Mouse (Mus musculus) hindbrain, embryonic 16.5 days (tissue): ENCODE measurements around the gene Btbd6. TPM values are rescaled to one million over a fixed set of nuclear protein-coding genes. Genes with fewer than 3 reads are reported as not detected.
A peak's percentile ranks its signal among the peaks of the same experiment; 100 is the strongest.

ENCODE experiments used
- ATAC-seq: fragments of 200-750 bp; cut with Nextera tagmentation; 2 replicates; pipeline ENCODE4 v1.8.0; 2017; ENCODE audit warnings: moderate TSS enrichment, moderate library complexity
- H3K27ac ChIP-seq: fragments of 300-500 bp; sonication (generic); 2 replicates; pipeline ENCODE4 v1.5.1; 2014; ENCODE audit warnings: low read depth, mild to moderate bottlenecking, control low read depth, low read length, moderate library complexity
- H3K27me3 ChIP-seq: fragments of 300-500 bp; sonication (generic); replicated peaks from 2 replicates; pipeline ENCODE4 v1.6.1; 2014; ENCODE audit warnings: low read length; ENCODE audit not compliant: control insufficient read depth, insufficient read depth
- H3K36me3 ChIP-seq: fragments of 300-500 bp; sonication (generic); 2 replicates; pipeline ENCODE4 v1.6.1; 2014; ENCODE audit warnings: mild to moderate bottlenecking, low read length, moderate library complexity, mixed read lengths; ENCODE audit not compliant: control insufficient read depth, insufficient read depth
- H3K4me1 ChIP-seq: fragments of 300-500 bp; sonication (generic); 2 replicates; pipeline ENCODE4 v1.6.1; 2014; ENCODE audit warnings: low read depth, low read length; ENCODE audit not compliant: control insufficient read depth, insufficient read depth
- H3K4me2 ChIP-seq: fragments of 300-500 bp; sonication (generic); 2 replicates; pipeline ENCODE4 v1.6.1; 2014; ENCODE audit warnings: mild to moderate bottlenecking, low read length, control low read depth, moderate library complexity
- H3K4me3 ChIP-seq: fragments of 300-500 bp; sonication (generic); 2 replicates; pipeline ENCODE4 v1.5.1; 2014; ENCODE audit warnings: mild to moderate bottlenecking, low read length, control low read depth, moderate library complexity
- H3K9ac ChIP-seq: fragments of 300-500 bp; sonication (generic); 2 replicates; pipeline ENCODE4 v1.6.1; 2014; ENCODE audit warnings: low read depth, mild to moderate bottlenecking, control low read depth, low read length, moderate library complexity
- H3K9me3 ChIP-seq: fragments of 300-500 bp; sonication (generic); 2 replicates; pipeline ENCODE4 v1.6.1; 2014; ENCODE audit warnings: mild to moderate bottlenecking, low read length, moderate library complexity; ENCODE audit not compliant: control insufficient read depth
- WGBS: fragments of 180-500 bp; shearing (Covaris S2); extraction: QIAGEN DNeasy Blood & Tissue Kit; methylation state at CpG from one replicate; pipeline ENCODE4 v1.1.7; 2014; 5-methylcytosine and 5-hydroxymethylcytosine counted together
- polyA plus RNA-seq: library from polyadenylated mRNA; unstranded; fragments of >200 nt; fragmentation: Nextera tagmentation; extraction: Ambion mirVana; gene quantifications from 2 replicates; pipeline ENCODE4 v1.2.1, GENCODE M21; 2015

The Btbd6 gene
- polyA plus RNA-seq, 1 experiment from 2014 or later = 55.8 TPM

GRCm38 (mm10) chr12:112940238-112940637 lies 36.0 kb upstream of the Btbd6 start:
- no peak overlapping the region for H3K27ac ChIP-seq
- ATAC-seq = no peak
- H3K36me3 ChIP-seq = no peaks in the 10 kb centered on the region
- no peaks in the 10 kb centered on the region for H3K9me3 ChIP-seq
- WGBS = 77% methylated on average over 4 of the region's 4 CpGs
- H3K4me2 ChIP-seq = no peak overlapping the region
- H3K27me3 ChIP-seq = no peaks in the 10 kb centered on the region
- H3K4me3 ChIP-seq = no peak overlapping the region
- H3K9ac ChIP-seq = no peak overlapping the region
- peaks cover 12% of the 10 kb centered on the region for H3K4me1 ChIP-seq

GRCm38 (mm10) chr12:112940710-112941109 lies 35.6 kb upstream of the Btbd6 start:
- no peak for ATAC-seq
- Histone ChIP-seq H3K27ac (0 out of 2 replicates have a peak overlapping the region, but pooled peaks have one; percentile 24), H3K4me3 (no peak overlapping the region), H3K4me1 (peaks cover 12% of the 10 kb centered on the region), H3K9ac (no peak overlapping the region), H3K9me3 (no peaks in the 10 kb centered on the region), H3K4me2 (no peak overlapping the region; the same call in 1 of the 2 replicates), H3K27me3 (no peaks in the 10 kb centered on the region), H3K36me3 (no peaks in the 10 kb centered on the region)
- WGBS = 74% methylated on average over 9 of the region's 9 CpGs

- peak overlapping the region; percentile 80; the same call in 1 of the 2 replicates for H3K27ac ChIP-seq
- H3K4me2 ChIP-seq = peak overlapping the region; percentile 81
- peak overlapping the region; percentile 84 for H3K9ac ChIP-seq
- H3K36me3 ChIP-seq = no peaks in the 10 kb centered on the region
- 43% methylated on average over 10 of the region's 10 CpGs for WGBS
- H3K9me3 ChIP-seq = no peaks in the 10 kb centered on the region
- H3K4me1 ChIP-seq = peaks cover 12% of the 10 kb centered on the region
- H3K27me3 ChIP-seq = no peaks in the 10 kb centered on the region
- peak overlapping the region; percentile 67 for H3K4me3 ChIP-seq
- peak; percentile 25; the same call in 1 of the 2 replicates for ATAC-seq
These were observed 35.0 kb upstream of the Btbd6 start for GRCm38 (mm10) chr12:112941156-112941775.

- H3K4me3 ChIP-seq = peak within 1 kb of the TSS; percentile 67
- H3K9me3 ChIP-seq = no peaks in the 10 kb centered on the region
- H3K27me3 ChIP-seq = no peaks in the 10 kb centered on the region
- H3K9ac ChIP-seq = peak within 1 kb of the TSS; percentile 84
- 2% methylated on average over 58 of the region's 58 CpGs for WGBS
- ATAC-seq = peak; percentile 84
- H3K4me2 ChIP-seq = peak within 1 kb of the TSS; percentile 81
- no peaks in the 10 kb centered on the region for H3K36me3 ChIP-seq
- H3K4me1 ChIP-seq = peaks cover 12% of the 10 kb centered on the region
- H3K27ac ChIP-seq = peak within 1 kb of the TSS; percentile 80
These were observed 34.2 kb upstream of the Btbd6 start, which contains the start of gene Nudt14 for GRCm38 (mm10) chr12:112941776-112942713. Gene Nudt14 (minus strand): TSS chr12:112942124.

GRCm38 (mm10) chr12:112943669-112944068 lies 32.6 kb upstream of the Btbd6 start:
- H3K4me1 ChIP-seq = peaks cover 12% of the 10 kb centered on the region
- WGBS = 85% methylated on average over 2 of the region's 2 CpGs
- H3K4me2 ChIP-seq = no peak overlapping the region
- no peak for ATAC-seq
- H3K4me3 ChIP-seq = no peak overlapping the region
- H3K9me3 ChIP-seq = no peaks in the 10 kb centered on the region
- no peak overlapping the region for H3K9ac ChIP-seq
- H3K27me3 ChIP-seq = no peaks in the 10 kb centered on the region
- no peak overlapping the region for H3K27ac ChIP-seq
- H3K36me3 ChIP-seq = no peaks in the 10 kb centered on the region

- H3K4me1 ChIP-seq = peaks cover 21% of the 10 kb centered on the region
- H3K36me3 ChIP-seq = no peaks in the 10 kb centered on the region
- no peaks in the 10 kb centered on the region for H3K9me3 ChIP-seq
- H3K4me3 ChIP-seq = no peak overlapping the region
- 26% methylated on average over 4 of the region's 4 CpGs for WGBS
- no peak overlapping the region for H3K4me2 ChIP-seq
- no peak overlapping the region for H3K9ac ChIP-seq
- ATAC-seq = no peak
- no peak overlapping the region for H3K27ac ChIP-seq
- no peaks in the 10 kb centered on the region for H3K27me3 ChIP-seq
These were observed 29.0 kb upstream of the Btbd6 start for GRCm38 (mm10) chr12:112947307-112947706.

GRCm38 (mm10) chr12:112950040-112950760 lies 26.1 kb upstream of the Btbd6 start:
- WGBS = 1% methylated on average over 56 of the region's 58 CpGs
- peak; percentile 92 for ATAC-seq

GRCm38 (mm10) chr12:112950761-112951129 lies 25.5 kb upstream of the Btbd6 start:
- Histone ChIP-seq H3K9me3 (no peaks in the 10 kb centered on the region), H3K4me2 (peak overlapping the region; percentile 95), H3K36me3 (no peaks in the 10 kb centered on the region), H3K4me3 (peak overlapping the region; percentile 68), H3K4me1 (peaks cover 20% of the 10 kb centered on the region), H3K27ac (peak overlapping the region; percentile 92), H3K9ac (peak overlapping the region; percentile 89), H3K27me3 (no peaks in the 10 kb centered on the region)
- 4% methylated on average over 6 of the region's 6 CpGs for whole genome bisulfite sequencing
- peak; percentile 41 for ATAC-seq

More at GRCm38 (mm10) chr12:112950040-112950760, 26.1 kb upstream of the Btbd6 start:
- Histone ChIP-seq H3K27ac (peak overlapping the region; percentile 92), H3K4me2 (peak overlapping the region; percentile 95), H3K36me3 (no peaks in the 10 kb centered on the region), H3K4me1 (peaks cover 20% of the 10 kb centered on the region), H3K9ac (peak overlapping the region; percentile 89), H3K4me3 (peak overlapping the region; percentile 68), H3K27me3 (no peaks in the 10 kb centered on the region), H3K9me3 (no peaks in the 10 kb centered on the region)
